Mouse (Mus musculus) gastrocnemius, postnatal 4 days (tissue): ENCODE results near the gene Lctl. TPM values are rescaled to one million over a fixed set of nuclear protein-coding genes. Genes with fewer than 3 reads are reported as not detected.
"Not testable (repeated sequence)": the region's sequence is repeated elsewhere in the genome, so short reads cannot be mapped to it uniquely, and the experiment has no call there.

Source experiments
- DNase-seq, 2 experiments: peaks; one replicate each; pipeline ENCODE4 v3.0.0; 2021 to 2022; ENCODE audit warnings: low spot score in 2 of 2, mixed read lengths in 2 of 2
- total RNA-seq, 2 experiments: library from RNA; stranded (reverse); gene quantifications; 2 replicates each; pipeline ENCODE4 v1.2.3; 2021

Gene Lctl
- total RNA-seq, 2 experiments from 2014 or later, result 0.52 to 1.2 TPM

- no peak for DNase-seq
These were observed 1.2 kb upstream of the Lctl start for GRCm38 (mm10) chr9:64115756-64116155.

GRCm38 (mm10) chr9:64119898-64120297 lies 3.0 kb downstream of the Lctl start:
- peak in 1 of 2 experiments; percentile 56 for DNase-seq

GRCm38 (mm10) chr9:64120584-64121277 lies 3.8 kb downstream of the Lctl start:
- DNase-seq, result no peak

GRCm38 (mm10) chr9:64122601-64123000 lies 5.7 kb downstream of the Lctl start:
- no peak for DNase-seq

GRCm38 (mm10) chr9:64124846-64125245 lies 7.9 kb downstream of the Lctl start:
- not testable (repeated sequence) for DNase-seq

GRCm38 (mm10) chr9:64125307-64125706 lies 8.4 kb downstream of the Lctl start:
- peak in 1 of 2 experiments; percentile 54 for DNase-seq

GRCm38 (mm10) chr9:64126121-64126520 lies 9.2 kb downstream of the Lctl start:
- DNase-seq, result no peak

- no peak for DNase-seq
These were observed 14.7 kb downstream of the Lctl start for GRCm38 (mm10) chr9:64131623-64132022.

- DNase-seq, result peak in 1 of 2 experiments; percentile 31
These were observed 21.9 kb downstream of the Lctl start for GRCm38 (mm10) chr9:64138896-64139295.

GRCm38 (mm10) chr9:64139879-64140278 lies 22.9 kb downstream of the Lctl start:
- no peak for DNase-seq

GRCm38 (mm10) chr9:64156641-64157040 lies 39.7 kb downstream of the Lctl start:
- DNase-seq, result no peak

- no peak for DNase-seq
These were observed 43.5 kb downstream of the Lctl start for GRCm38 (mm10) chr9:64160471-64160870.

- not testable (repeated sequence) for DNase-seq
These were observed 53.0 kb downstream of the Lctl start for GRCm38 (mm10) chr9:64169967-64170366.

- no peak for DNase-seq
These were observed 55.3 kb downstream of the Lctl start for GRCm38 (mm10) chr9:64172145-64172815.

GRCm38 (mm10) chr9:64172816-64173665 lies 56.1 kb downstream of the Lctl start, which contains the start of the genes Zwilch and Rpl4:
Gene Zwilch (minus strand): TSS chr9:64173104.
Gene Rpl4 (plus strand): TSS chr9:64173375.
- peak; percentile 66 to 85 for DNase-seq

- DNase-seq, result no peak
These were observed 56.8 kb downstream of the Lctl start for GRCm38 (mm10) chr9:64173666-64174220.

- DNase-seq, result no peak
These were observed 57.4 kb downstream of the Lctl start for GRCm38 (mm10) chr9:64174341-64174740.

- DNase-seq, result no peak
These were observed 57.8 kb downstream of the Lctl start for GRCm38 (mm10) chr9:64174766-64175165.

GRCm38 (mm10) chr9:64175378-64175777 lies 58.4 kb downstream of the Lctl start:
- DNase-seq, result no peak

GRCm38 (mm10) chr9:64178610-64178973 lies 61.6 kb downstream of the Lctl start:
- no peak for DNase-seq

- peak; percentile 77 to 90 for DNase-seq
These were observed 62.2 kb downstream of the Lctl start, which contains the start of gene Snapc5 for GRCm38 (mm10) chr9:64178974-64179646. Gene Snapc5 (plus strand): TSS chr9:64179274.
